Mouse (Mus musculus) right cerebral cortex, adult 2 months (tissue): ENCODE results near the gene Hspa12a.
A peak's percentile ranks its signal among the peaks of the same experiment; 100 is the strongest.

ENCODE experiments used
- DNase-seq, 2 experiments: peaks; one replicate each; pipeline ENCODE4 v3.0.0; 2021 to 2022; ENCODE audit warnings: low spot score in 2 of 2

Gene Hspa12a

DNA sequence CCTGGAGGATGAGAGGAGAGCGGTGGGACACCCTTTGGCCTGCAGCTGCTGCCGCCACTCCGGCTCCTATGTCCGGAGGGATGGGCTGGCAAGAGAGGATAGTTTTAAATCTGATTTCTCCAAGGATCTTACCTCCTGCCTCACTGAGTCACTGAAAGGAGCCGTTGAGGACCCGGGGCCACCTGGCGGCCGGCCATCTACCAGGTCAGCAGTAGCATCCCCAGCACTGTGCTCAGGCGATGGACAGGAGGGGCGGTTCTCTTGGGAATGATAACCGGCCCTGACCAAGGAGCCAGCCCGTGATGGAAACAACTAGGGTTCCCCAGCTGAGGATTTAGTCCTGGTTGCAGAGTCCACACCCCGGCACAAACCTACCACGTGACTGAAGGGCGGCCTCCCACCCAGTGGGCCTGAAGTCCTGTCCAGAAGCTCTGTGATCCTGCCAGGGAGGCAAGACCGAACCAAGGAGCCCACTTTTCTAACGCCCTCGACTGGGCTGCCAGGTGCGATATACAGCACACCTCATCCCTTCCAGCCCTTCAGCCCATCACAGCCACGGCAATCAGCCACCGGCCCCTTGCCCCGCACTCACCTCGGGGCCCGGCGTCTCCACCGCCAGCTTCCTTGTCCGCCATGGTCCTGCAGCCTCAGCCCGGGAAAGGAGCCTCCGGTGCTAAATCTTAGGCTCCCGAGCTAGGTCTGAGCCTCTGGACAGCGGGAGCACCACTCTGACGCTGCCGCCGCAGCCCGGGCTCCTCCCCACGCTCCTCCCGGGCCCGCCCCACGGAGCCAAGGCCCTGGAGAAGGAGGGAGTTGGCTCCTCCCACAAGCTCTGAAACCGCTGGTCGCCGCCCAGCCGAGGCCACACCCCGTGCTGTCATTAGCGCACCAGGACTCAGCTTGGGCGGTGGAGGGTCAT lies 82.9 kb downstream of the Hspa12a start:
- DNase-seq, result peak; percentile 82 to 85

DNA sequence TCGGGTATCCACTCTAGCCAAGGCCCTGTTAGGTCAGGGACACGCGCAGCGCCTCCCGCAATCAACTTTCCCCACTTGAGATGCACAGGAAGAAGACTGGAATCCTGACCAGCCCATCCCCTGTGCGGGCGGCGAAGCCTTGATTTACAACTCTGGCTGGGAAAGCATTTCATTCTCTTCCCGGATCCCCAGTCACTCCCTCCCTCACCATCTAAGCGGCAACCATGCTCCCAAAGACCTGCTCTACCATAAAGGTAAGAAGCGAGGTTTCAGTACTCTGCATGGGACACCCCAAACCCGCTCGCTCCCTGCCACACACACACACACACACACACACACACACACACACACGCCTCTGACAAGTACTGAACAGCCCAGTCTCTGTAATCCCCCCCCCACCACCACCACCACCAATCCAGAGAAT lies 83.6 kb downstream of the Hspa12a start:
- peak; percentile 37 to 53 for DNase-seq

DNA sequence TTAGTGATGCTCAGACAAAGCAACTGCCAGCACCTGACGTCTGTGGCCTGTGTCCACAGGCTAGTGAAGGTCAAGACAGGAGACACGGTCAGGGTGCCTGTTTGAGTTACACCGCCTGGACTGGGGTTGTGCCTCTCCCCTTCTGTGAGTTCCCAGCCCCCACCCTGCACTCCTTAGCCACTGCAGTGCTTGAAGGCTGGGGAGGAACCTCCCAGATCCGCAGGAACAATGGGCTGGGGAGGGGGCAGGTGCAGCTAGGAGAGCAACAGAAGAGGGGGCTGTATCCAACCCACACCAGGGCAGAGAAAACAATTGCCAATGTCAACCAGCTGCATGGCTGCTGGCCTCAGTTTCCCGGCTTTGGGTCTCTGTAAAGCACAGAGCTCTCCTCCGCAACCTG lies 84.1 kb downstream of the Hspa12a start:
- peak in 1 of 2 experiments; percentile 25 for DNase-seq

DNA sequence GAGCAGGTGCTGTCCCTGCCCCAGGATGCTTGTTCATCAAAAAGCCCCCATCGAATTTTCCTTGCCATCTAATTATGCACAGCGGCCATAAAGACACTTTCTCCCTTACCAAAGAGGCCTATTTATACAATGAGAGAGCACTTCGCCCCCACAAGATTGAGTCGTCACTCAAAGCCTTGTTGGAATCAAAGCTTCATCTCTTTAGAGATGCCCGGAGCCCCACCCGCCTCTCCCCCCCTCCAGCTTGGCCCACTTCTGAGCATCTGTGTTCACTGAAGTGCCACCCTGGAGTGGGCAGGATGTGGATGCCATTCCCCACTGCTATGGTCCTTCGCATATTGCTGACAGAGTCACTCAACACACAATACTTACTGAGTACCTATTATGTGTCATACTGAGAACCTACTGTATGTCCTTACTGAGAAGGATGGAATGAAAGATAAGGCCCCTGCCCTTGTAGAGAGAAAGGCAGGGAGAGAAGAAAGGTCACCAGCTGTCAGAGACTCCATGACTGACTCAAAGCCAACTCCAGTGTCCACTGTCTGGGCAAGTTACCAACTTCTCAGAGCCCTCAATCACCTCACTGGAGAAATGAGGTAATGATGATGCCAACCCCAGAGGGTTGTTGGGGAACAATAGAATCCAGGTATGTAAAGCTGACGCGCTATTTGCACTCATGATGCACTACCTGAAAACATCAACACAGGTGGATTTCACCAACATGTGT lies 87.2 kb downstream of the Hspa12a start:
- DNase-seq, result peak; percentile 35 to 57

DNA sequence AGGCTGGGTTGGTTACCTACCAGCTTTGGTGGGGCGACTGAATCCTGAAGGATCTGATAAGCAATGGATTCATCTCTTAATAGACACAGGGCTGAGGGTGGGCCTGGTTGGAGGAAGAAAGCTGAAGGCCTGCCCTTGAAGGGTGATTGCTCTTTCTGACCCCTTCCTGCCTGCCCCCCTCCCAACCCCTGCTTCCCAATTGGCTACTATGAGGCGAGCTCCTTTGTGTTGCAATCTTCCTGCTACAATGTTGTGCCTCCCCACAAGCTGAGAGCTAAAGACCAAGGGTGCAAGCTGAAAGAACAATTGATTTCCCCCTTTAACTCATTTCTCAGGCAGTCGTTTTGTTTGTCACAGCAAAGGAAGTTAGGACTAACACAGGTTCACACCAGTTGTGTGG lies 88.6 kb downstream of the Hspa12a start:
- no peak for DNase-seq

DNA sequence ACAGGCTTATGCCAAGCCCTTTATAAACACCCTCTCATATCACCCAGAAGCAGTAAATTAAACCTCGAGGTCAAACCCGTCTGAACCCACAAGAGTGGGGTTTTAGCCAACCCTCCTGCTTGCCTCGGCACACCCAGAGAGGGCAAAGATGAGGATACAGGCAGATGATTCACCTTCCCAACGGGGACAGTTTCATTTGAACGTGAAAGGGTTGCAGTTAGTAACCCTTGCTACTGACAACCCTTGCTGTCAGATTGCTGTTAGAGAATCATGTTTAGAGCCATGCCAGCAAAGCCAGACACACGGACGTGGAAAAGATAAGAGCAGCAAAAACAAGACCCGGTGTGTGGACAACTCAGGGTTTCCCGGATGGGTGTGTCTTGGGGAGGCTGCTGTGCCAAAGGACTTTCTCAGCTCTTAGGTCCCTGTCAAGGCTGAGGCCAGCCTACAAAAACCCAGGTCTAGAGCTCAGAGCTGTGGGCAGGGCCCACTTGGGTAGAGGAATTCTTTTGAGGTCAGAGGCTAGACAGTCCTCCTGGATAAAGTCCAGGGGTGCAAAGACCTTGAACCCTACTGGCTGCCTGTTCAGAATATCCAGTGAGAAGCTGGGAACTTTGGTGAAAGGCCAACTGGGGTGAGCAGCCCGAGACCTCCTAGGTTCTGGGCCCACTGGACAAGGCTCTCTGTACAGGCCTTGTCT lies 90.3 kb downstream of the Hspa12a start:
- DNase-seq, result no peak

DNA sequence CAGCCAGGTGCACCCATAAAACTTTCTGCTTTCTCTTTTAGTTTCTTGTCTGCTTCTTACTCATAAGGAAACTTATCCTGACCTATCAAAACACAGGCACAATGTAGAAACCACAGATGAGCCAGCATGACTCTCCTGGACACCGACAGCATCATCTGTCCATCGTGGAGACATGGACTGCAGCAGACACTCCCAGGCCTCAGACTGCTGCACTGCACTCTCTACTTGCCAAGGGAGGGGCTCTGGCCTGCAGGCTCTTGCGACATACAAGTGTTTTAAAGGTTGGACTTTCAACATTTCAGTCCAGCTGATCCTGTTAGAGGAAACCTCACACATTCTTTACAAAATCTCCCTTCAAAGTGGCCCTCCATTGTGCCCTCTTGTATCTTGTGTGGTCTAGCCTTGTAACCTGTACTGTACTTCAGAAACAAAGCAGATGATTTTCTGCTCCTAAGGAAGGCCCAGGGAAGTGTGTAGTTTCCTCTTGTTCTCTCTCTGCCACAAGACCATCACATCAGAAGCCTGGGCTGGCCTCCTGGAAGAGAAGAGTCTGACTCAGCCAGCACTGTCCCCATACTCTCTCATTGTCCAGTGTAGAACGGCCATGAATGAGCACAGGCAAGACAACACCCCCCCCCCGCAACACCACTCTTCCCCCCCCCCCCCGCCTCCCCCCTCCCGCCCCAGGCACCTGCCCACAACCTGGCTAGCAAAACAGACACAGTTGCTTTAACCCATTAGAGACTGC lies 92.6 kb downstream of the Hspa12a start:
- no peak for DNase-seq

DNA sequence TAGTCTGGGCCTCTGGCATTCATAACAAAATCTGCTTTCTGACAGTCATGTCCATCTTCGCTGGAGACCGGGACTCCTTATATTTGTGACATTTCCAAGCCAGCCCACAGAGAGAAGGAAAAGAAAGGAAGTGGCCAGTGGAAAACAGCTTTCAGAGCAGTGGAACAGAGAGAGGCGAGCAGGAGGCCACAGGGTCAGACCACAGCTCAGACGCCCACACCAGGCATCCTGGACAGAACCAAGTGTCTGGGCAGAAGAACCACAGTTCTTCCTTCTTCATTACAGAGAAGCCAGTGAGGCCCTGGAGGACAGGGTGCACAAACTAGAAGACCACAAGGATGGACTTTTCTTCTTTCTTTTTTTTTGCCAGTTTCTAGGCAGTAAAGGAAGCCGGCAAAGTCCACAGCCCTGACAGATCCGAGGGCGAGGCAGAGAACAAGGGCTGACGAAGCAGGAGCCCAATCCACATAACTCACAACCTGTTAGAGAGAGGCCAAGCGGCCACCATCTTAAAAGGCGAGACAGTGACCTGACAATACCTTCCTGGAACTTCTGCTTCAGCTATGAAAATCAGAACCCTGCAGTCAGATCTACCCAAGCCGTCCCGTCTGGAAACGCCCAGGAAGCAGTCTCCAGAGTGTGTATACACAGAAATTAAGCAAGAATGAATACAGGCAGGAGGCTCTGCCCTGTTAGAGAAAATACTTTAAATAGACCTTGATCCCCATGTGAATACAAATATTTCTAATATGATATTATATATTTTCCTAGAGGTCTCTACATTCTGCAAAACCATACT lies 93.9 kb downstream of the Hspa12a start:
- DNase-seq, result no peak

DNA sequence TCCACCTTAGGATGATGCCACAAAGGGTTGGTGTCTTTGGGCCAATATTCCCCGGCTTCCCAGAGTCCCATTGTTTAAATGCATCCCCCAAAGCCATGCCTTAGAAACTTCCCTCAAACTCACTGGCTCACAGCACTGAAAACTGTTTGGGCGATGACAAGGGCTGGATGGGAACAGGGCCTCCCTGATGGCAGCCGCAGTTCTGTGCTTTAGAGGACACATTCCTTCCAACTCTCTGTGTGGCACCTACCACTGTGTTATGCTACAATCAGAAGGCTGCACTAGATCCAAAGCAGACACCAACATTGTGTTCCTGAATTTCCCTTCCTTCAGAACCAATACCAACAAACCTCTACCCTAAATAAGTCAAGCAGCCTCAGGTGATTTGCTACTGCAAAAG lies 99.8 kb downstream of the Hspa12a start:
- no peak for DNase-seq

DNA sequence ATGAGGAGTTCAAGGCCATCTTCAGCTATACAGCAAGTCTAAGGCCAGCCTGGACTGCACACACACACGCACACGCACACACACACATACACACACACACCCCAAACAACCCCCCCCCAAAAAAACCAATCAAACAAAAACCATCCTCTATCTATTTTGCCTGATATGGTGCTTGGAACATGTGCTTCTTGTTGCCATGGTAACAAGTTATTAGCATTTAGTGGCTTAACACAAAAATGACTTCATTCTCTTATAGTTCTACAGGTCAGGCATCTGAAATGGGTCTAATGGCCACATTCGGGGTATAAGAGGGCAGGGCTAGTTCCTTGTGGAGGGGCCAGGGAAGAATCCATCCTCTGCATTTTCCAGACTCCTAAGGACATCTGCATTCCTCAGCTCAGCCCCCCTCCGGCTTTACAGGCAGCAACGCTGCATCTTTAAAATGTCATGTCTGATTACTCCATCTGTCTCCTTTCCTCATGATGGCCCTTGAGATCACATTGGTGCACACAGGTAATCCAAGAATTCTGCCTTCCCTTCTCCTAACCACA lies 102.7 kb downstream of the Hspa12a start:
- no peak for DNase-seq

DNA sequence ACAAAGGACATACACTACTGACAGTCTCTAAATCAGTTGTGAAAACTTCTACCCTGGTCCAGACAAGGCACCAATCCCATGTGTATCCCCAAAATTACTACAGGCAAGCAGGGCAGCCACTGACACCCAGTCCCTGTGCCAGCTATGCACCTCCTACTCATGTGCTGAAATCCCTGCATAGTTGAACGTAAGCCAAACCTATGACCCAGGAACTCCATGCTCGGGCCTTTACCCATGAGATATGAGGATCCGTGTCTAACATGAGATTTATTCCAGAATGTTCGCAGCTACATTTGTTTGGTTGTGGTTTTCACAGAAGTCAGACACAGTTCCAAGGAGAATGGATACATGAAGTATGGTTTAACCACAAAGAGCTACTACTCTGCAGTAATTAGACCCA lies 103.6 kb downstream of the Hspa12a start:
- DNase-seq, result no peak

DNA sequence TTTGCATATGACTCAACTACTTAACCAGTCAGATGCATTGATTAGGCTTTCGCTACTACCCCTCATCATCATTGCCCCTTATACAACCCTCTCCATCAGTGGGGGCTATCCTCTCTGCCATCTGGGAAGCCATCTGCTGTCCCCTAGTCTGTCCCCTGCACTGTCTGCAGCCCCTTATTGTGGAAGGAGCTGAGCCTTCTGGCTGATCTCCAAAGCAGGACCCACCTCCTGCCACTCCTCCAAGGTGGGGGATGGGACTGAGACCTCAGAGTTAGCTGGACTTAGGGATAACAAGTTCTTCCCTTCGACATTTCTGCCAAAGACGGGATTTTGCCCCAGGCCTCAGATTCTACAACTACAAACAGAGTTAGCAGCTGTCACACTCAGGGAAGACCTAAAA lies 104.1 kb downstream of the Hspa12a start:
- DNase-seq, result no peak

DNA sequence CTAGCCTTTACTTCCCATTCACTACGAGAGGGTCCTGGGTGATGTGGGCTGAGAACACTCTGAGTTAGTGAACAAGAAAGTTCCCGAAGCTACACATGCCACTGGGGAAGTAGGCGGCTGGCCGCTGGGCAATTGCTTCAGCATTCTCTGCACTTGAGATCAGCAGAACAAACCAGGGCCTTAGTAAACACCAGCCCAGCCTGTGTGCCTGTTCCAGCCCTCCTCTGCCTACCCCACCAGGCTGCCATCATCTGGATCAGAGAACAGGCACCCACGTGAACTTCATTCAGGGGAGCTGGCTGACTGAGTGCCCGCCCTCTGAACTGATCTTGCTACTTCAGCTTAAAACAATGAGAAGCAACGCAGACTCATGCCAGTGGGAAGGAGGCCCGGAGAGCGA lies 104.7 kb downstream of the Hspa12a start:
- no peak for DNase-seq

DNA sequence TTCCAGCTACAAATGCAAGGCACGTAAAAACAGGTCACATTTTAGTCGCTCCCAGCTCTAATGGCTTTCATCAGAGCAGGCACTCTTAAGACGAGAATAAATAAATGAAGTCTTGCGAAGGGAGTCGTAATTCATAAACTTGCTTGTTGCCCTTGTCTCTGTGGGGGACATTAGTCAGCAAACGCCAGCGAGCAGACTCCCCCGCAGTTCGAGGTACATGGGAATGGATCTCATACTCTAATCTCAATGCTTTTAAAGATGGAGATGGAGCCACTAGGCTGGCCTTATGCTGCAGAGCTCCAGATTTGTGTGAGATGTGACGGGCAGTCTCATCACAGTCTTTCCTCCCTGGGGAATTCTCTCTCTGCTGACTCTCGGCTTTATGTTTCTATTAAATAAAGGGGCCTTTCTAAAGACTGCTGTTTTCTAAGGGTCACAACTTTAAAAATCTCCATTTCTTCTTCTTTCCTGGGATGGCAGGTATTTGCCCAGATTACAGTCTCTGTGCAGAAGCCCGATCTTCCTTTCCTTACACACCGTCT lies 109.7 kb downstream of the Hspa12a start:
- DNase-seq, result no peak

DNA sequence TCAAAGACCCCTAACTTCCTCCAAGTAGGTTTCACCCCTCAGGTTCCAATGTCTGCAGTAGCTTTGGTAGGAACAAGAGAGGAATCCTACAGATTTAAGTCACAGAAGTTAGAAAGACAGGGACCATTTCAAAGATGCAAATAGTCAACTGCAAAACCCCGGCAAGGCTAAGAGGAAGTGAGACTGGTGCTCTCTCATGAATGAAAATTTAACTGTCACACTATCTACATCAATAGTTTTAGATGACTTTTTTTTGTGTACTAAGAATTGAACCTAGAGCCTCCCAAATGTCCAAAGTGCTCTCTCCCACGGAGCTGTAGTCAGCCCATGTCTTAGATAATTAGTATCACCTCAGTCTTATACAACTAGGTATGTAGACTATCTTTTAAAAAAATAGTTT lies 110.5 kb downstream of the Hspa12a start:
- DNase-seq, result no peak

DNA sequence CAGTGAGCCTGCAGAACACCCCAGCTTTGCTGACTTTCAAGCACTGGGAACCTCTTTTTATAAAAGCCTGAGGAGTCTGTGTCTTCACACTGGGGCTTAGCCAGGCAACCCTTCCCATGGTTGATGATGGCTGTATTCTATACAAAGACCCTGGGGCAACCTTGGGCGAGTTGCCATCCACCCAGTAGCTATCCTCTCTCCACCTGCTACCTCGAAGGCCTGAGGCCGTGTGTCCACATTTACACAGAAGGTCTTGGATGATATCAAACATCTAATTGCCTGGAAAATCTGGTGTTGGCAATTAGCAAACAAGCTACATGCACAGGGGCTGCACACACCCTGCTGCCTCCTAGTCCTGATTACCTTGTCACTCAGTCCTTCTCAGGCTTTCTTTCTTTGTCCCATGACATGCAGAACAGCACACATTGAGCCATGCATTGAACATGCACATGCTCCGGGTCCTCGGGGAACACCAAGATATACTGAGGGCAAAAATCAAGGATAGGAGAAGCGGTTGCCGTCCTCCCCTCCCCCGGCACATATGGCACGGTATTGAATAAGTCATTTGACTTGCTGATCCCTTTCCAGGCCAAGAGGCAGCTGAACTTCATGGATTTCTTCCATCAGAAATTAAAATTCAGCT lies 112.1 kb downstream of the Hspa12a start:
- no peak for DNase-seq

DNA sequence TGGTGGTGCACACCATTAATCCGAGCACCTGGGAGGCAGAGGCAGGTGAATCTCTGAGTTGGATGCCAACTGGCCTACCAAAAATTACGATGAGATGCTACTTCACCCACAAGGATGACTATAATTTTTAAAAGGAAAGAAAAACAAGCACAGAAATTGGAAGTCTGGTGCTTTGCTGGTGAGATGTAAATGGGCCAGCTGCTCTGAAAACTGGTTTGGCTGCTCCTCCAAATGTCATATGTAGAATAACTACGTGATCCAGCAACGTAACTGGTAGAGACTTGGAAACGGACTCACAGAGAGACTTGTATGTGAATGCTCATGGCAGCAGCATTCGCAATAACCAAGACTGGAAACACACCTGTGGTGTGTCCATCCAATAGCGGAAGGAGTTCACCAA lies 113.3 kb downstream of the Hspa12a start:
- no peak for DNase-seq

DNA sequence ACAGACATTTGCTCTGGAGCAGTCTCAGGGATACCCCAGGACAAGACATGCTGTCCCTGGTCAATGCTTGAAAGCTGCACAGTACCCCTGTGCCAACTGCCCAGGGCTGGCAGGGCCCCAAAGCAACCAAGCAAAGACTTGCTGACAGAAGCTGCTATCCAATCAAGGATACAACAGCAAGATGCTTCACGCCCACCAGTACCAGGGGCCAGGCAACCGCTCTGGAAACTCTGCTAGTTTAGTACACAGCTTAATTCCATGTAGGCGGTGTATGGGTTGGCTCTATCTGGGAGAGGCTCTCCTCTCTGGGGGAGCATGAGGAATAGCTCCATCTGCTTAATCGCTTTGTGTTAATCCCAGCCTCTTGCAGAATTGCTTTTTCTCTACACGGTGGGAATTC lies 113.9 kb downstream of the Hspa12a start:
- DNase-seq, result peak; percentile 76 to 81

DNA sequence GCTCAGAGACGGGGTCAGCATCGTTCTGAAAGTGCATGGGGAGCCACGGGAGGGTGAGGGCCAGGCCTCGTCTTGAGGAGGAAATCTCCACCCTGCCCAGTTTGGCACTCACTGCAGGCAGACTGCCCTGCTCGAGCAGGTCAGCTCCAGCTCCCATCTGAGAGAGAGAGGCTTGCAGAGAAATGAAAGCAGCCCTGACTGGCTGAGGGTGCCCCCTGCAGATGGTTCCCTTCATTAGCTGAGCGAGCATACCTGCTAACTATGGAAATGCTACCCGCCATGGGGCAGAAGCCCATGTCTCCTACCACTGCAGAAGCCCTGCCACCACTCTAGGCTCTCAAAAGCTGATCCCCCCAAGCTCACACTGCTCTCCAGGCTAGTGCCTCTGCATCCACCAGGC lies 115.8 kb downstream of the Hspa12a start:
- no peak for DNase-seq

DNA sequence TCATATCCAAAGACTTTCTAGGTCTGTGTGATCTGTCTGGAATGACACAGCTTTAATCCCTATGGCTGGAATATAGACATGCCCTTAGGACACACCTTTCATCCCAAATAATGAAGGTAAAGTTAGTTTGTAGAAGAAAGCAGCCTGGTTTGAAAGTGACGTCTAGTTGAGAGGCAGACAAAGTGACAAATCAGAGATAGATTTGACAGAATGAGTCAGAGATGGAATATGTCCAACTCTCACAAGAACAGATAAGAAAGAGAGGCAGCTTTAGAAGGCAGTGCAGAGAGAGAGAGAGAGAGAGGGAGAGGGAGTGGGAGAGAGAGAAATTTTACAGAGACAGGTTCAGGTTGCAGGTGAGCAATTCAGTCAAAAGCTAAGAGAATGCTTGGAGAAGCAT lies 119.1 kb downstream of the Hspa12a start:
- DNase-seq, result no peak
